Mouse (Mus musculus) liver, postnatal 0 days (tissue): ENCODE data around the gene Gm14137.

ENCODE experiments used
- CTCF ChIP-seq: sonication (generic); IDR thresholded peaks from 2 replicates; pipeline ENCODE4 v1.5.1; 2016; ENCODE audit warnings: antibody characterized with exemption, low read depth
- EP300 ChIP-seq: IDR thresholded peaks from 2 replicates; pipeline ENCODE4 v1.6.1; 2016; ENCODE audit warnings: antibody characterized with exemption, low read depth, mild to moderate bottlenecking

DNA sequence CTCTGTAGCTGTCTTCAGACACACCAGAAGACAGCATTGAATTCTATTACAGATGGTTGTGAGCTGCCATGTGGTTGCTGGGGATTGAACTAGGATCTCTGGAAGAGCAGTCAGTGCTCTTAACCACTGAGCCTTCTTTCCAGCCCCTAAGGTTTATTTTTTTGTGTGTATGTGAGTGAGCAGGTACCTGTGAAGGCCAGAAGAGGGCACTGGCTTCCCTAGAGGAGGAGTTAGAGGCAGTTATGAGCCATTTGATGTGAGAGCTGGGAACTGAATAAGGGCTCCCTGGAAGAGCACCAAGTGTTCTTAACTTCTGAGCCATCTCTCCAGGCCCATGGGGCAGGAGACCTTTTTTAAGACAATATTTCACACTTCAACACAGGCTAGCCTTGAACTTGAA, 8.9 kb upstream of the Gm14137 start:
- peak; percentile 34 for TF ChIP-seq CTCF
- TF ChIP-seq EP300 = no peak
